Mouse (Mus musculus): ENCODE measurements around the gene Arpp21. TPM values are rescaled to one million over a fixed set of nuclear protein-coding genes. Genes with fewer than 3 reads are reported as not detected.

Gene Arpp21
- polyA plus RNA-seq, 1 experiment, result 11.1 TPM

DNA sequence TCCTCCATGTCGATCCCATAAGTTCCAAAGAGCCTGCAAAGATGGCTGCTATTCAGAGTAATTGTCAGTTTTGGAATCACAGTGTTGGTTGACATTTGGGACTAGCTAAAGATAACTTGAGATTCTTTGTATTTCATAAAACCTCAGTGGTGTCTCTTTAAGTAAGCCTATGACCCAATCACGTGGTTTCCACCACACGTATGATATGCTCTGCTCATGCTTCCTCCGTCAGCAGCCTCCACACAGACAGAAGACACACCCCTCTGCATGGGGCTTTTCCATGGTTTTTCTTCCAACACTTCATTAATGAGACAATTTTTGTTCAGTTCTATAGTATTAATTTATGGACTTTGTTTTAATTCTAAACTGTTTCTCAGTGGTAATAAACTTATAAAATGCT lies 71.1 kb downstream of the Arpp21 start:
- H3K36me3 ChIP-seq (replicated peaks; ENCODE audit: low read length), result peaks cover 45% of the 10 kb centered on the region
- no peak overlapping the region for H3K4me3 ChIP-seq (replicated peaks)
- H3K27me3 ChIP-seq (replicated peaks), result no peaks in the 10 kb centered on the region
- H3K4me1 ChIP-seq, result peaks cover 3% of the 10 kb centered on the region; the same call in 1 of the 2 replicates
- no peaks in the 10 kb centered on the region for H3K9me3 ChIP-seq
- TF ChIP-seq GATA1 (IDR thresholded peaks at IDR 0.05; ENCODE audit: borderline replicate concordance, low read length) (no peak), FLI1 (IDR thresholded peaks at IDR 0.05; ENCODE audit: low read length) (no peak)

DNA sequence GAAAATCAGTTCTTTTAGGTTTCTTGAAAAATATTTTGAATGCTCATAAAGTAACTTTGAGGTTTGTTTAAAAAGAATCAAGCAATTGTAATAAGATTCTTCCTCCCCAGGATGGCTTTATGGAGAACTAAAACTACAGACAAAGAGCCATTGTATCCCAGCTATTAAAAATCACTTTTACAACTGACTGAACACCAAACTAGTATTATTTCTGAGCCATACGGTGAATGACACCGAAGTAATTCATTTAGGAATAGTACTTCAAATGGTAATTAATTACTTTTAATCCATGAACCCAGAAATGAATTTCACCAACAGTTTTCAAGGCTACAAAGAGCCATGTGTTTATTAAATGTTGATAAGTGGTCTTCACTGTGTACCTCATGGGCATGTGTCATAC lies 74.8 kb downstream of the Arpp21 start:
- peaks cover 43% of the 10 kb centered on the region for H3K36me3 ChIP-seq (replicated peaks; ENCODE audit: low read length)
- H3K4me1 ChIP-seq, result no peaks in the 10 kb centered on the region; the same call in 1 of the 2 replicates
- TF ChIP-seq FLI1 (IDR thresholded peaks at IDR 0.05; ENCODE audit: low read length) (no peak), GATA1 (IDR thresholded peaks at IDR 0.05; ENCODE audit: borderline replicate concordance, low read length) (no peak)

GRCm38 (mm10) chr9:112153972-112154371 lies 81.8 kb downstream of the Arpp21 start:
- H3K9me3 ChIP-seq, result 0 out of 2 replicates have a peak, but pooled peaks cover 5% of the 10 kb centered on the region
- peaks cover 85% of the 10 kb centered on the region for H3K36me3 ChIP-seq (replicated peaks; ENCODE audit: low read length)
- H3K4me1 ChIP-seq, result peaks cover 26% of the 10 kb centered on the region
- no peaks in the 10 kb centered on the region for H3K27me3 ChIP-seq (replicated peaks)
- TF ChIP-seq FLI1 (IDR thresholded peaks at IDR 0.05; ENCODE audit: low read length), result no peak
- no peak for TF ChIP-seq GATA1 (IDR thresholded peaks at IDR 0.05; ENCODE audit: borderline replicate concordance, low read length)
- no peak overlapping the region for H3K4me3 ChIP-seq (replicated peaks)

More for the DNA sequence above, 74.8 kb downstream of the Arpp21 start:
- H3K9me3 ChIP-seq, result 0 out of 2 replicates have a peak, but pooled peaks cover 5% of the 10 kb centered on the region
- no peaks in the 10 kb centered on the region for H3K27me3 ChIP-seq (replicated peaks)
- no peak overlapping the region for H3K4me3 ChIP-seq (replicated peaks)

- H3K4me3 ChIP-seq (replicated peaks), result no peak overlapping the region
- TF ChIP-seq FLI1 (IDR thresholded peaks at IDR 0.05; ENCODE audit: low read length), result no peak
- TF ChIP-seq GATA1 (IDR thresholded peaks at IDR 0.05; ENCODE audit: borderline replicate concordance, low read length), result no peak
- H3K36me3 ChIP-seq (replicated peaks; ENCODE audit: low read length), result peaks cover 73% of the 10 kb centered on the region
- H3K9me3 ChIP-seq, result no peaks in the 10 kb centered on the region
- no peaks in the 10 kb centered on the region for H3K27me3 ChIP-seq (replicated peaks)
- peaks cover 26% of the 10 kb centered on the region for H3K4me1 ChIP-seq
Measured at GRCm38 (mm10) chr9:112152762-112153161, 83.0 kb downstream of the Arpp21 start.

GRCm38 (mm10) chr9:112151177-112151576 lies 84.6 kb downstream of the Arpp21 start:
- Histone ChIP-seq H3K4me1 (peaks cover 26% of the 10 kb centered on the region), H3K36me3 (replicated peaks; ENCODE audit: low read length) (peaks cover 68% of the 10 kb centered on the region), H3K9me3 (no peaks in the 10 kb centered on the region), H3K27me3 (replicated peaks) (no peaks in the 10 kb centered on the region), H3K4me3 (replicated peaks) (no peak overlapping the region)
- no peak for TF ChIP-seq FLI1 (IDR thresholded peaks at IDR 0.05; ENCODE audit: low read length)
- no peak for TF ChIP-seq GATA1 (IDR thresholded peaks at IDR 0.05; ENCODE audit: borderline replicate concordance, low read length)

- no peaks in the 10 kb centered on the region for H3K27me3 ChIP-seq (replicated peaks)
- H3K9me3 ChIP-seq, result no peaks in the 10 kb centered on the region
- peaks cover 47% of the 10 kb centered on the region for H3K36me3 ChIP-seq (replicated peaks; ENCODE audit: low read length)
- H3K4me1 ChIP-seq, result peaks cover 74% of the 10 kb centered on the region
- TF ChIP-seq FLI1 (IDR thresholded peaks at IDR 0.05; ENCODE audit: low read length) (no peak), GATA1 (IDR thresholded peaks at IDR 0.05; ENCODE audit: borderline replicate concordance, low read length) (peak; percentile 64; the same call in 1 of the 3 replicates)
- H3K4me3 ChIP-seq (replicated peaks), result peak overlapping the region; percentile 85
Measured at GRCm38 (mm10) chr9:112140658-112141057, 95.1 kb downstream of the Arpp21 start.

GRCm38 (mm10) chr9:112137820-112138219 lies 97.9 kb downstream of the Arpp21 start:
- no peaks in the 10 kb centered on the region for H3K27me3 ChIP-seq (replicated peaks)
- peaks cover 56% of the 10 kb centered on the region for H3K36me3 ChIP-seq (replicated peaks; ENCODE audit: low read length)
- H3K4me3 ChIP-seq (replicated peaks), result no peak overlapping the region
- TF ChIP-seq FLI1 (IDR thresholded peaks at IDR 0.05; ENCODE audit: low read length) (no peak), GATA1 (IDR thresholded peaks at IDR 0.05; ENCODE audit: borderline replicate concordance, low read length) (no peak)
- peaks cover 68% of the 10 kb centered on the region for H3K4me1 ChIP-seq
- H3K9me3 ChIP-seq, result no peaks in the 10 kb centered on the region

- Histone ChIP-seq H3K4me3 (replicated peaks) (no peak overlapping the region), H3K4me1 (peaks cover 24% of the 10 kb centered on the region), H3K9me3 (no peaks in the 10 kb centered on the region), H3K27me3 (replicated peaks) (no peaks in the 10 kb centered on the region), H3K36me3 (replicated peaks; ENCODE audit: low read length) (peaks cover 91% of the 10 kb centered on the region)
- TF ChIP-seq GATA1 (IDR thresholded peaks at IDR 0.05; ENCODE audit: borderline replicate concordance, low read length) (no peak), FLI1 (IDR thresholded peaks at IDR 0.05; ENCODE audit: low read length) (no peak)
Measured at GRCm38 (mm10) chr9:112130812-112131211, 104.9 kb downstream of the Arpp21 start.

DNA sequence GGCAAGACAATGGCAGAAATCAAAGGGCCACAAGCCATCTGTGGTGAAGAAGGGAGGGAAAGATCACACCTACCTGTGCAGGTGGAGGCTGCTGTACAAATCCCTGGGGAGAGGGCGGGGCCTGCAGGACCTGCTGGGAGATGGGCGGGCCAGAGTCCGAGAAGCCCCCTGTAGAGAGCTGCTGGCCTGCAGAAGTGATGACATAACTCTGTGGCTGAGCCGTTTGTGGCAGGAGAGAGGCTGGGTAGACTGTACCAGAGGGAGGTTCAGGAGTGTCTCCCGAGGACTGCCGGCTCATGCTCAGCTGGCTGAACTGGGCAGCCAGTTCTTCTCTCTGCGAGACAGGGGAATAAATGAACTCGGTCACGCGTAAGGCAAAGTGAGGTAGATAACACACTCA lies 111.1 kb downstream of the Arpp21 start:
- Histone ChIP-seq H3K27me3 (replicated peaks) (no peaks in the 10 kb centered on the region), H3K4me1 (peaks cover 37% of the 10 kb centered on the region), H3K9me3 (no peaks in the 10 kb centered on the region), H3K4me3 (replicated peaks) (no peak overlapping the region), H3K36me3 (replicated peaks; ENCODE audit: low read length) (peaks cover 88% of the 10 kb centered on the region)
- no peak for TF ChIP-seq FLI1 (IDR thresholded peaks at IDR 0.05; ENCODE audit: low read length)
- no peak for TF ChIP-seq GATA1 (IDR thresholded peaks at IDR 0.05; ENCODE audit: borderline replicate concordance, low read length)

- peaks cover 88% of the 10 kb centered on the region for H3K36me3 ChIP-seq (replicated peaks; ENCODE audit: low read length)
- H3K4me1 ChIP-seq, result peaks cover 39% of the 10 kb centered on the region
- no peaks in the 10 kb centered on the region for H3K9me3 ChIP-seq
- H3K4me3 ChIP-seq (replicated peaks), result no peak overlapping the region
- H3K27me3 ChIP-seq (replicated peaks), result no peaks in the 10 kb centered on the region
- TF ChIP-seq GATA1 (IDR thresholded peaks at IDR 0.05; ENCODE audit: borderline replicate concordance, low read length) (no peak), FLI1 (IDR thresholded peaks at IDR 0.05; ENCODE audit: low read length) (no peak)
Measured at GRCm38 (mm10) chr9:112124184-112124583, 111.6 kb downstream of the Arpp21 start.

- no peak overlapping the region for H3K4me3 ChIP-seq (replicated peaks)
- no peaks in the 10 kb centered on the region for H3K27me3 ChIP-seq (replicated peaks)
- no peaks in the 10 kb centered on the region for H3K9me3 ChIP-seq
- H3K4me1 ChIP-seq, result peaks cover 39% of the 10 kb centered on the region
- TF ChIP-seq GATA1 (IDR thresholded peaks at IDR 0.05; ENCODE audit: borderline replicate concordance, low read length) (no peak), FLI1 (IDR thresholded peaks at IDR 0.05; ENCODE audit: low read length) (no peak)
- H3K36me3 ChIP-seq (replicated peaks; ENCODE audit: low read length), result peaks cover 81% of the 10 kb centered on the region
Measured at GRCm38 (mm10) chr9:112123421-112123828, 112.3 kb downstream of the Arpp21 start.
